In the genomic region with DNA sequence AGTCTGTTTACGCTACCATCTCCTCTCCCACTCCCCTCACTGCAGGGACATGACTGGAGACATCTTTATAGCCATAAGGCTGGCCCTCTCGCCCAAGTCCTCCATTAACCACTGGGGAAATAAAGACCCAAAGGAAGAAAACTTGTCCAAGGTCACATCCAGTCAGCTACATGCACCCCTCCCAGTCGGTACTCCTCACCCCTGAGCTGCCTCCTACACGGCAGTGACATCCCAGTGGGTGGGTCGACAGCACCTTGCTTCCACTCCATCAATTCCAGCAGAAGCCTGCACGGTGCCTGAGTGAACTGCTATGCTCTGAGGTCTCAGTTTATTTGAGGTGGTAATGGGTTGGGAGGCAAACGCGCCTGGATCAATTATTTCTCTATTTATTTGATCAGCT, we compare ENCODE assay signal across 8 mouse cellular contexts. TPM values are rescaled to one million over a fixed set of nuclear protein-coding genes. Genes with fewer than 3 reads are reported as not detected.
DNase-seq lines count a peak whose midpoint lies in the region; ATAC-seq and TF ChIP-seq lines count a peak whose summit lies in the region.

No protein-coding gene starts in this region.

- H3K9ac ChIP-seq in heart, embryonic 14.5 days (ENCODE audit: low read length), result peak overlapping the region; percentile 100
- peak overlapping the region; percentile 99 for H3K9ac ChIP-seq in forebrain, embryonic 12.5 days
- peak overlapping the region; percentile 93 for H3K9ac ChIP-seq in liver, adult 2 months (ENCODE audit: low read depth, low read length)

- peak overlapping the region; percentile 91 for H3K4me2 ChIP-seq in heart, embryonic 14.5 days (ENCODE audit: low read length)
- peak overlapping the region; percentile 86 for H3K4me2 ChIP-seq in forebrain, embryonic 12.5 days

- H3K36me3 ChIP-seq in heart, embryonic 14.5 days (ENCODE audit: control insufficient read depth, insufficient read depth, low read length), result peaks cover 21% of the 10 kb centered on the region
- peaks cover 49% of the 10 kb centered on the region for H3K36me3 ChIP-seq in G1E (replicated peaks)
- peaks cover 28% of the 10 kb centered on the region for H3K36me3 ChIP-seq in forebrain, embryonic 12.5 days (replicated peaks)
- peaks cover 1% of the 10 kb centered on the region; the same call in 1 of the 2 replicates for H3K36me3 ChIP-seq in liver, adult 2 months (ENCODE audit: control insufficient read depth, insufficient read depth, low read length)

- WGBS in heart, embryonic 14.5 days, result 14% methylated on average over 8 of the region's 8 CpGs
- WGBS in forebrain, embryonic 12.5 days, result 22% methylated on average over 8 of the region's 8 CpGs
- 13% methylated on average over 8 of the region's 8 CpGs for WGBS in liver, adult 2 months

- TF ChIP-seq CTCF in G1E (IDR thresholded peaks at IDR 0.05; ENCODE audit: low read depth, low read length), result no peak
- no peak for TF ChIP-seq CTCF in liver, adult 2 months (IDR thresholded peaks at IDR 0.05; ENCODE audit: low read depth, low read length)

- no peak for DNase-seq in heart, postnatal 25 days (ENCODE audit: low spot score)
- DNase-seq in G1E (ENCODE audit: low spot score), result peak; percentile 19
- no peak for DNase-seq in liver, adult 2 months (ENCODE audit: extremely low read depth, low read depth, low spot score)
- peak; percentile 37 for DNase-seq in testis, postnatal 14 days (ENCODE audit: low spot score)
- DNase-seq in frontal cortex, postnatal 25 days (ENCODE audit: low spot score in 2 of 2), result no peak
- no peak for DNase-seq in left cerebral cortex, adult 9 months (ENCODE audit: low spot score in 2 of 2)

- no peak for ATAC-seq in heart, embryonic 14.5 days (ENCODE audit: insufficient number of reproducible peaks, insufficient read depth, low FRiP score, low read depth)
- no peak for ATAC-seq in G1E (ENCODE audit: extremely low read depth, insufficient number of reproducible peaks, low FRiP score, poor library complexity, severe bottlenecking)
- no peak for ATAC-seq in forebrain, embryonic 12.5 days (ENCODE audit: low FRiP score)

- intact Hi-C loops in heart, postnatal 25 days (cut with DNase I), result no loop called here

- peaks cover 40% of the 10 kb centered on the region for H3K79me2 ChIP-seq in liver, adult 2 months (ENCODE audit: control insufficient read depth, insufficient read depth, low read length)

- no peaks in the 10 kb centered on the region for H3K9me3 ChIP-seq in heart, embryonic 14.5 days (ENCODE audit: control insufficient read depth, low read length)
- no peaks in the 10 kb centered on the region for H3K9me3 ChIP-seq in G1E (replicated peaks)
- H3K9me3 ChIP-seq in forebrain, embryonic 12.5 days, result no peaks in the 10 kb centered on the region

- TF ChIP-seq POLR2A in liver, adult 2 months (IDR thresholded peaks at IDR 0.05; ENCODE audit: extremely low read depth, insufficient read depth, low read length), result no peak

- H3K4me1 ChIP-seq in heart, embryonic 14.5 days (ENCODE audit: control insufficient read depth in 2 of 2, insufficient read depth in 2 of 2, low read length in 2 of 2), result peaks cover 11 to 28% of the 10 kb centered on the region in 2 experiments
- H3K4me1 ChIP-seq in G1E (ENCODE audit: insufficient read depth, low read depth, low read length), result peaks cover 41% of the 10 kb centered on the region
- peaks cover 26% of the 10 kb centered on the region for H3K4me1 ChIP-seq in forebrain, embryonic 12.5 days
- peaks cover 11% of the 10 kb centered on the region for H3K4me1 ChIP-seq in liver, adult 2 months (ENCODE audit: control insufficient read depth, insufficient read depth, low read length)

- peak overlapping the region; percentile 75 to 100 for H3K4me3 ChIP-seq in heart, embryonic 14.5 days (ENCODE audit: control insufficient read depth in 1 of 2, insufficient read depth in 1 of 2, low read depth in 1 of 2, low read length in 2 of 2)
- peak overlapping the region; percentile 94 for H3K4me3 ChIP-seq in G1E (ENCODE audit: low read depth, low read length)
- H3K4me3 ChIP-seq in forebrain, embryonic 12.5 days (replicated peaks), result peak overlapping the region; percentile 100
- peak overlapping the region; percentile 95 for H3K4me3 ChIP-seq in liver, adult 2 months (ENCODE audit: insufficient read depth, low read depth, low read length)

- H3K27me3 ChIP-seq in heart, embryonic 14.5 days (ENCODE audit: control insufficient read depth, insufficient read depth, low read length), result no peaks in the 10 kb centered on the region
- H3K27me3 ChIP-seq in G1E (ENCODE audit: insufficient read depth, low read length), result peaks cover 6% of the 10 kb centered on the region
- 0 out of 2 replicates have a peak, but pooled peaks cover 5% of the 10 kb centered on the region for H3K27me3 ChIP-seq in forebrain, embryonic 12.5 days
- no peaks in the 10 kb centered on the region for H3K27me3 ChIP-seq in liver, adult 2 months (ENCODE audit: control insufficient read depth, insufficient read depth, low read length)

- H3K27ac ChIP-seq in heart, embryonic 14.5 days (replicated peaks in 1 of 2; ENCODE audit: control insufficient read depth in 1 of 2, insufficient read depth in 1 of 2, low read depth in 2 of 2, low read length in 2 of 2), result no peak overlapping the region
- no peak overlapping the region for H3K27ac ChIP-seq in forebrain, embryonic 12.5 days
- H3K27ac ChIP-seq in liver, adult 2 months (replicated peaks; ENCODE audit: insufficient read depth, low read depth, low read length), result no peak overlapping the region

RNA-seq across cellular contexts. Expression of a gene that starts 0.9 kb away (rescaled TPM):
- polyA plus RNA-seq in heart, embryonic 14.5 days (2014; fragmentation: Nextera tagmentation; extraction: Ambion mirVana), result 87.6 and 98.6 TPM in 2 replicates
- total RNA-seq in heart, postnatal 25 days (2021), result 10 to 100 TPM; 65.6 to 72.3 TPM
- 70.0 and 75.5 TPM in 2 replicates for total RNA-seq in G1E (2014; fragmentation: Nextera tagmentation)
- total RNA-seq in G1E (2017), result 26.0 and 28.6 TPM in 2 replicates
- 74.8 and 93.4 TPM in 2 replicates for polyA plus RNA-seq in G1E (2012)
- polyA plus RNA-seq in forebrain, embryonic 12.5 days (2016; fragmentation: Nextera tagmentation; extraction: Ambion mirVana), result 85.6 and 87.6 TPM in 2 replicates
- total RNA-seq in liver, adult 2 months (2014; rRNA removed), result 49.8 and 77.8 TPM in 2 replicates
- polyA plus RNA-seq in liver, adult 2 months (2012; rRNA removed), result 67.3 and 79.9 TPM in 2 replicates

RNA-seq across cellular contexts. Expression of a gene that starts 13.8 kb away (rescaled TPM):
- 0.57 and 2.2 TPM in 2 replicates for polyA plus RNA-seq in heart, embryonic 14.5 days (2014; fragmentation: Nextera tagmentation; extraction: Ambion mirVana)
- total RNA-seq in heart, postnatal 25 days (2021), result not detected
- total RNA-seq in G1E (2014; fragmentation: Nextera tagmentation) (not detected in 2 replicates), G1E (2017) (not detected in 2 replicates)
- not detected in 2 replicates for polyA plus RNA-seq in G1E (2012)
- not detected in 2 replicates for polyA plus RNA-seq in forebrain, embryonic 12.5 days (2016; fragmentation: Nextera tagmentation; extraction: Ambion mirVana)
- total RNA-seq in liver, adult 2 months (2014; rRNA removed), result 283 and 389 TPM in 2 replicates
- 221 and 425 TPM in 2 replicates for polyA plus RNA-seq in liver, adult 2 months (2012; rRNA removed)

RNA-seq across cellular contexts. Expression of a gene that starts 17.3 kb away (rescaled TPM):
- polyA plus RNA-seq in heart, embryonic 14.5 days (2014; fragmentation: Nextera tagmentation; extraction: Ambion mirVana), result not detected in 2 replicates
- not detected for total RNA-seq in heart, postnatal 25 days (2021)
- total RNA-seq in G1E (2014; fragmentation: Nextera tagmentation) (not detected in 2 replicates), G1E (2017) (not detected in 2 replicates)
- not detected in 2 replicates for polyA plus RNA-seq in G1E (2012)
- not detected in 2 replicates for polyA plus RNA-seq in forebrain, embryonic 12.5 days (2016; fragmentation: Nextera tagmentation; extraction: Ambion mirVana)
- 38.2 and 45.8 TPM in 2 replicates for total RNA-seq in liver, adult 2 months (2014; rRNA removed)
- 86.3 and 159 TPM in 2 replicates for polyA plus RNA-seq in liver, adult 2 months (2012; rRNA removed)

RNA-seq across cellular contexts. Expression of a gene that starts 17.3 kb away (rescaled TPM):
- 0.31 TPM in 1 of 2 replicates, not detected in the other for polyA plus RNA-seq in heart, embryonic 14.5 days (2014; fragmentation: Nextera tagmentation; extraction: Ambion mirVana)
- total RNA-seq in heart, postnatal 25 days (2021), result not detected
- total RNA-seq in G1E (2014; fragmentation: Nextera tagmentation) (not detected in 2 replicates), G1E (2017) (0.27 TPM in 1 of 2 replicates, not detected in the other)
- 0.22 TPM in 1 of 2 replicates, not detected in the other for polyA plus RNA-seq in G1E (2012)
- polyA plus RNA-seq in forebrain, embryonic 12.5 days (2016; fragmentation: Nextera tagmentation; extraction: Ambion mirVana), result not detected in 2 replicates
- 2,758 and 2,845 TPM in 2 replicates for total RNA-seq in liver, adult 2 months (2014; rRNA removed)
- 3,664 and 4,159 TPM in 2 replicates for polyA plus RNA-seq in liver, adult 2 months (2012; rRNA removed)

RNA-seq across cellular contexts. Expression of a gene that starts 28.5 kb away (rescaled TPM):
- polyA plus RNA-seq in heart, embryonic 14.5 days (2014; fragmentation: Nextera tagmentation; extraction: Ambion mirVana), result 14.3 and 14.6 TPM in 2 replicates
- total RNA-seq in heart, postnatal 25 days (2021), result 1 to 10 TPM; 1.4 to 2.2 TPM
- total RNA-seq in G1E (2014; fragmentation: Nextera tagmentation) (12.3 and 14.9 TPM in 2 replicates), G1E (2017) (4.8 and 7.0 TPM in 2 replicates)
- polyA plus RNA-seq in G1E (2012), result 9.5 and 15.3 TPM in 2 replicates
- polyA plus RNA-seq in forebrain, embryonic 12.5 days (2016; fragmentation: Nextera tagmentation; extraction: Ambion mirVana), result 0.73 and 1.2 TPM in 2 replicates
- total RNA-seq in liver, adult 2 months (2014; rRNA removed), result 7,017 and 7,765 TPM in 2 replicates
- polyA plus RNA-seq in liver, adult 2 months (2012; rRNA removed), result 5,801 and 8,240 TPM in 2 replicates

Comparison
In these comparisons a context has a peak if more than half of its experiments do, and no peak if none do; other contexts are left out.
1. DNase-seq: peak in G1E (single experiment) and testis, postnatal 14 days (single experiment); none in heart, postnatal 25 days (single experiment), liver, adult 2 months (single experiment), frontal cortex, postnatal 25 days (0 of 2) and left cerebral cortex, adult 9 months (0 of 2).
2. RNA of a gene that starts 13.8 kb away (polyA plus RNA-seq): 221 to 425 TPM in liver, adult 2 months; 0.57 to 2.2 TPM in heart, embryonic 14.5 days, not detected in forebrain, embryonic 12.5 days and not detected in G1E; every median in the first group is over 10 times any median in the second.
3. RNA of a gene that starts 17.3 kb away (polyA plus RNA-seq): 86.3 to 159 TPM in liver, adult 2 months; not detected in heart, embryonic 14.5 days, not detected in G1E and not detected in forebrain, embryonic 12.5 days; every median in the first group is over 10 times any median in the second.
4. Peak in every context shown above with its lines, with median percentiles within 50 percentile points of each other: H3K4me3 ChIP-seq and H3K9ac ChIP-seq.